Mouse (Mus musculus) intestine, postnatal 0 days (tissue): Measurements from ENCODE around the gene Supt5. TPM values are rescaled to one million over a fixed set of nuclear protein-coding genes. Genes with fewer than 3 reads are reported as not detected.

Source experiments
- ATAC-seq: fragments of 200-750 bp; cut with Nextera tagmentation; 2 replicates; pipeline ENCODE4 v1.8.0; 2017; ENCODE audit warnings: mild to moderate bottlenecking, moderate TSS enrichment, moderate library complexity
- H3K27ac ChIP-seq: fragments of 300-500 bp; sonication (generic); 2 replicates; pipeline ENCODE4 v1.5.1; 2014; ENCODE audit warnings: mild to moderate bottlenecking, low read depth, low read length, moderate library complexity
- H3K27me3 ChIP-seq: fragments of 300-500 bp; sonication (generic); replicated peaks from 2 replicates; pipeline ENCODE4 v1.6.1; 2014; ENCODE audit warnings: low read length, mixed read lengths; ENCODE audit not compliant: control insufficient read depth, insufficient read depth
- H3K36me3 ChIP-seq: fragments of 300-500 bp; sonication (generic); 2 replicates; pipeline ENCODE4 v1.6.1; 2014; ENCODE audit warnings: mild to moderate bottlenecking, moderate library complexity; ENCODE audit not compliant: control insufficient read depth, insufficient read depth
- H3K4me1 ChIP-seq: fragments of 300-500 bp; sonication (generic); replicated peaks from 2 replicates; pipeline ENCODE4 v1.6.1; 2014; ENCODE audit warnings: antibody characterized with exemption, low read length, mixed read lengths; ENCODE audit not compliant: control insufficient read depth, insufficient read depth
- H3K4me2 ChIP-seq: fragments of 300-500 bp; sonication (generic); replicated peaks from 2 replicates; pipeline ENCODE4 v1.6.1; 2014; ENCODE audit warnings: low read depth, mild to moderate bottlenecking, moderate library complexity
- H3K4me3 ChIP-seq: fragments of 300-500 bp; sonication (generic); 2 replicates; pipeline ENCODE4 v1.5.1; 2014; ENCODE audit warnings: low read depth, low read length
- H3K9ac ChIP-seq: fragments of 300-500 bp; sonication (generic); 2 replicates; pipeline ENCODE4 v1.6.1; 2014; ENCODE audit warnings: mild to moderate bottlenecking, low read depth, low read length
- H3K9me3 ChIP-seq: fragments of 300-500 bp; sonication (generic); 2 replicates; pipeline ENCODE4 v1.6.1; 2016; ENCODE audit warnings: mixed run types; ENCODE audit not compliant: control insufficient read depth
- CTCF ChIP-seq: sonication (generic); IDR thresholded peaks from 2 replicates; pipeline ENCODE4 v1.5.1; 2016; ENCODE audit warnings: low read depth, mild to moderate bottlenecking, control low read depth, antibody characterized with exemption, moderate library complexity
- WGBS: fragments of 180-500 bp; shearing (Covaris S2); extraction: QIAGEN DNeasy Blood & Tissue Kit; methylation state at CpG from one replicate; pipeline ENCODE4 v1.1.7; 2014; 5-methylcytosine and 5-hydroxymethylcytosine counted together
- polyA plus RNA-seq: library from polyadenylated mRNA; unstranded; fragments of >200 nt; fragmentation: Nextera tagmentation; extraction: Ambion mirVana; gene quantifications from 2 replicates; pipeline ENCODE4 v1.2.1, GENCODE M21; 2015

Gene Supt5
- polyA plus RNA-seq, 1 experiment from 2014 or later: 32.5 TPM

DNA sequence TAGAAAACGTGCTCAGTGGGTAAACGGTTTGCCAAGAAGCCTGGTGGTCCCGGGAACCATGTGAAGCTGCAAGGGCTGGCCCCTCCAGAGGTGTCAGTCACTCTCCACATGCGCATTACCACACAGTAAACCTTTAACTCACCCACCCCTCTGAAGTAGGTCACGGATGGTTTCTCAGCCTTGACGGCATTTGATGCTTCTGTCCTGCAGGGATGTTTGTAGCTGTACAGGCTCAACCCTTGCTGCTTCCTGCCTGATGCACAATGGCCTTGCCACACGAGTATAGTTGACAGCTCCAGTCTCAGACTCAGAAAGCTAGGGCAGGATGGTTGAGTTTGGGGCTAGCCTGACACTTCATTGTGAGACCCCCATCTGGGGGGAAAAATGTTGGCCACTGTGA lies 57.9 kb downstream of the Supt5 start:
- H3K4me1 ChIP-seq: 0 out of 2 replicates have a peak, but pooled peaks cover 5% of the 10 kb centered on the region
- no peak overlapping the region for H3K4me3 ChIP-seq
- no peak for TF ChIP-seq CTCF
- no peaks in the 10 kb centered on the region for H3K9me3 ChIP-seq
- no peaks in the 10 kb centered on the region for H3K27me3 ChIP-seq
- H3K4me2 ChIP-seq: no peak overlapping the region
- H3K36me3 ChIP-seq: no peaks in the 10 kb centered on the region
- WGBS: 78% methylated on average over 7 of the region's 7 CpGs
- no peak overlapping the region for H3K27ac ChIP-seq
- no peak overlapping the region for H3K9ac ChIP-seq
- ATAC-seq: no peak

DNA sequence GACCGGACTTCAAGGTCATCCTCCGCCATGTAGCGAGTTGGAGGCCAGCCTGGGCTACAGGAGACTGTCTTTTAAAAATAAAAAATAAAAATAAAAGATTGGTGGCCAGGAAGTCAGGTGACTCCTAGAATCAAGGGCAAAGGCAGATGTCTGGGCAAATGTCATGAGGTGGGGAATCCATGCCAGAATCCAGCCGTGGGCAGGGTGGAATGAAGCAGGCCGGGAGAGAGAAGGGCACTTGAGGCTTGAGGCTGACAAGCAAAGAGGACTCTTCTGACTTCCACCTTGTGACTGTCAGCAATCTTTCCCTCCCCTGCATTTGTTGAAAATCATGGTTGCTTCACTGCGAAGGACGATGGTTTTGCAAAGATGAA lies 60.3 kb downstream of the Supt5 start:
- ATAC-seq: no peak
- WGBS: 83% methylated on average over 7 of the region's 7 CpGs

DNA sequence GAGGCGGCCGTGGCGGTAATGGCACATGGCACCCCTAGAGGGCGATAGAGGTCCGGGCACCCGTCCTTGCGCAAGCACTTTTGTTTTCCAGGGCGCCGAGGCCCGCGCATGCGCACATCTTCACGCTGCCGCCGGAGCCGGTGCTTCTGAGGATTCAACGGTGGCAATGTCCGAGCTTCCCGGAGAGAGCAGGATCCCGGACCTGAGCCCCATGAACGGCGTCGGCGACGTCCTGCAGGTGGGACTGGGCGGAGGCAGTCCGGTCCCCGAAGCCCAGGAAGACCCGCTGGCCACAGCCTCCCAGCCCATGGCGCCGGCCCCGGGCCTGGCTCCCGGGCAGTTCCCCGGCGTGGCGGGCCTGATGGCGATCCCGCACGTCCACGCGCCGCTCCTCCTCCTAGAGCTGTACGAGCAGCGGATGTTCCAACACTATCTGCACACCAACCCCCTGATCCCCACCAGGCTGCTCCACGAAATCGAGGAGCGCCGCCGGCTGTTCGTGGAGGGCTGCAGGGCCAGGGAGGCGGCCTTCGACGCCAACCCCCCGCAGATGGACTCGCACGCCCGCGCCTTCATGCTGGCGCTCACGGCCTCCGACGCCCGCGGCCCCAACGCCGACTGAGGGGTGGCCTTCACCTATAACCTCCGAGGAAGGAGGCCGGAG lies 60.8 kb downstream of the Supt5 start, which contains the start of gene Eid2b:
TSS of gene Eid2b (plus strand) at position 125 of the 664 bp plus-strand sequence.
- WGBS: 3% methylated on average over 64 of the region's 68 CpGs
- Histone ChIP-seq H3K4me1 (0 out of 2 replicates have a peak, but pooled peaks cover 5% of the 10 kb centered on the region), H3K9ac (peak within 1 kb of the TSS; percentile 81), H3K4me3 (peak within 1 kb of the TSS; percentile 68), H3K27ac (peak within 1 kb of the TSS; percentile 22), H3K9me3 (no peaks in the 10 kb centered on the region), H3K36me3 (peaks cover 4% of the 10 kb centered on the region; the same call in 1 of the 2 replicates), H3K27me3 (no peaks in the 10 kb centered on the region), H3K4me2 (peak within 1 kb of the TSS; percentile 90)
- peak; percentile 94 for TF ChIP-seq CTCF
- peak; percentile 69 for ATAC-seq

More for the DNA sequence above, 60.3 kb downstream of the Supt5 start:
- no peak for TF ChIP-seq CTCF
- H3K27ac ChIP-seq: peak overlapping the region; percentile 22; the same call in 1 of the 2 replicates
- H3K9me3 ChIP-seq: no peaks in the 10 kb centered on the region
- peak overlapping the region; percentile 81 for H3K9ac ChIP-seq
- H3K4me3 ChIP-seq: peak overlapping the region; percentile 68
- H3K36me3 ChIP-seq: no peaks in the 10 kb centered on the region
- peak overlapping the region; percentile 90 for H3K4me2 ChIP-seq
- 0 out of 2 replicates have a peak, but pooled peaks cover 5% of the 10 kb centered on the region for H3K4me1 ChIP-seq
- no peaks in the 10 kb centered on the region for H3K27me3 ChIP-seq

DNA sequence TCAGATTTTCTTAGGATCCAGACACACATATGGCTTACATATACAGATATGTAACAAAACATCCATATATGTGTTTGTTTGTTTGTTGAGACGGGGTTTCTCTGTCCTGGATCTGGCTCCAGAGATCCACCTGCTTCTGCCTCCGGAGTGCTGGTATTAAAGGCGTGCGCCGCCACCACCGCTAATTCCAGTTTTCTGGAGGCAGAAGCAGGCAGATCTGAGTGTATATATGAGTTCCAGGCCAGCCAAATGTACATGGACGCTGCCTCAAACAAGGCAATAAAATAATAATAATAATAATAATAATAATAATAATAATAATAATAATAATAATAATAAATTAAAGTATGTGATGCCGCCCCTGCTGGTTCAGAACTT lies 61.3 kb downstream of the Supt5 start:
- no peaks in the 10 kb centered on the region for H3K27me3 ChIP-seq
- TF ChIP-seq CTCF: no peak
- ATAC-seq: no peak

DNA sequence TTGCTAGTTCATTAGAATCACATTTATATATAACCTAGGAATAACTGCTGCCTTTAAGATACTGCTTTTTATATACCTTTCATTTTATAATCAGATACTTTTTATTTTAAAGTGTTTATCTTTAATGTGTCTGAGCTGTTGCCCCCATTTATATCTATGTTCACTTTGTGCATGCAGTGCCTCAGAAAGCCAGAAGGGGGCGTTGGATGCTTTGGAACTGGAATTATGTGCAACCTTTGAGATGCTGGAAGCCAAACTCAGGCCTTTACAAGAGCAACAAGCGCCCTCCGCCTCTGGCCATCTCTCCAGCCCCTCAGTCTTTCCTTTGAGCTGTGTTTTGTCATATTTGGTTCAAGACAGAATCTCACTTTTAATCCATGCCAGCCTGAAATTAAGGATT lies 66.8 kb downstream of the Supt5 start:
- Histone ChIP-seq H3K27me3 (no peaks in the 10 kb centered on the region), H3K36me3 (peaks cover 4% of the 10 kb centered on the region; the same call in 1 of the 2 replicates), H3K4me2 (no peak overlapping the region), H3K4me1 (no peaks in the 10 kb centered on the region), H3K9ac (no peak overlapping the region), H3K27ac (no peak overlapping the region), H3K9me3 (no peaks in the 10 kb centered on the region), H3K4me3 (no peak overlapping the region)
- ATAC-seq: no peak
- TF ChIP-seq CTCF: peak; percentile 34; the same call in 1 of the 2 replicates
- 72% methylated on average over 3 of the region's 3 CpGs for WGBS

More for the DNA sequence above, 61.3 kb downstream of the Supt5 start:
- Histone ChIP-seq H3K4me3 (peak overlapping the region; percentile 68; the same call in 1 of the 2 replicates), H3K9me3 (no peaks in the 10 kb centered on the region), H3K4me1 (0 out of 2 replicates have a peak, but pooled peaks cover 5% of the 10 kb centered on the region), H3K27ac (no peak overlapping the region), H3K36me3 (peaks cover 4% of the 10 kb centered on the region; the same call in 1 of the 2 replicates), H3K9ac (no peak overlapping the region), H3K4me2 (peak overlapping the region; percentile 90)
- 55% methylated on average over 8 of the region's 8 CpGs for WGBS

DNA sequence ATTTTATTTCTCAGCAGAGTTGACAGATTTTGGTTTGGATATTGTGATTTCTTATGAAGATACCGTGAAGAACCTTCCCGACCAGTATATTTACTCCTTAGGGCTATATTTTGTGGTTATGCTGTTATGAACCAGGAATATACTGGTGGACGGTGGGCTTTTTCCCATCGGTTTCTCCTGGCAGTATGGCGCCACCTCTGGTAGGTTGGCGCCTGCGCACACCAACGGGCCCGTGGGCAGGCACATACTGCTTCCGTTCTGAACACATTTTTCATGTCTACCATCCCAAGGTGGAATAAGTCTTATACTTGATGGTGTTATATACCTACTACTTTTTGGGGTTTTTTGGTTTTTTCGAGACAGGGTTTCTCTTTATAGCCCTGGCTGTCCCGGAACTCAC lies 69.2 kb downstream of the Supt5 start:
- Histone ChIP-seq H3K4me3 (no peak overlapping the region), H3K9ac (no peak overlapping the region), H3K27me3 (no peaks in the 10 kb centered on the region), H3K36me3 (peaks cover 4% of the 10 kb centered on the region; the same call in 1 of the 2 replicates), H3K4me2 (no peak overlapping the region), H3K4me1 (no peaks in the 10 kb centered on the region), H3K9me3 (no peaks in the 10 kb centered on the region), H3K27ac (no peak overlapping the region)
- ATAC-seq: no peak
- TF ChIP-seq CTCF: peak; percentile 47
- WGBS: 96% methylated on average over 12 of the region's 12 CpGs
